Mouse (Mus musculus) midbrain, postnatal 0 days (tissue): ENCODE data around the gene Gm20388. TPM values are rescaled to one million over a fixed set of nuclear protein-coding genes. Genes with fewer than 3 reads are reported as not detected.
"Not testable (repeated sequence)": the region's sequence is repeated elsewhere in the genome, so short reads cannot be mapped to it uniquely, and the experiment has no call there.

Experiments
- ATAC-seq: fragments of 200-750 bp; cut with Nextera tagmentation; 2 replicates; pipeline ENCODE4 v1.8.0; 2017; ENCODE audit warnings: moderate number of reproducible peaks, mild to moderate bottlenecking, moderate TSS enrichment, moderate library complexity; ENCODE audit not compliant: low FRiP score
- DNase-seq: peaks from one replicate; pipeline ENCODE4 v3.0.0-alpha.2; 2015; ENCODE audit warnings: low spot score
- H3K27ac ChIP-seq: fragments of 300-500 bp; sonication (generic); 2 replicates; pipeline ENCODE4 v1.5.1; 2014; ENCODE audit warnings: low read depth, mild to moderate bottlenecking, low read length, mixed read lengths
- H3K27me3 ChIP-seq: fragments of 300-500 bp; sonication (generic); 2 replicates; pipeline ENCODE4 v1.6.1; 2014; ENCODE audit warnings: low read length, control low read depth, mixed read lengths; ENCODE audit not compliant: insufficient read depth
- H3K36me3 ChIP-seq: fragments of 300-500 bp; sonication (generic); 2 replicates; pipeline ENCODE4 v1.6.1; 2014; ENCODE audit warnings: low read length, control low read depth, mixed read lengths; ENCODE audit not compliant: insufficient read depth
- H3K4me1 ChIP-seq: fragments of 300-500 bp; sonication (generic); 2 replicates; pipeline ENCODE4 v1.6.1; 2014; ENCODE audit warnings: mild to moderate bottlenecking, control low read depth, antibody characterized with exemption, low read length, mixed read lengths; ENCODE audit not compliant: insufficient read depth
- H3K4me2 ChIP-seq: fragments of 300-500 bp; sonication (generic); 2 replicates; pipeline ENCODE4 v1.6.1; 2014; ENCODE audit warnings: low read depth, mild to moderate bottlenecking, low read length, mixed read lengths; ENCODE audit not compliant: poor library complexity, severe bottlenecking
- H3K4me3 ChIP-seq: fragments of 300-500 bp; sonication (generic); 2 replicates; pipeline ENCODE4 v1.5.1; 2014; ENCODE audit warnings: low read depth, mild to moderate bottlenecking, low read length, moderate library complexity
- H3K9ac ChIP-seq: fragments of 300-500 bp; sonication (generic); replicated peaks from 2 replicates; pipeline ENCODE4 v1.6.1; 2014; ENCODE audit warnings: mild to moderate bottlenecking, low read length, moderate library complexity, mixed read lengths; ENCODE audit not compliant: poor library complexity, severe bottlenecking
- H3K9me3 ChIP-seq: fragments of 300-500 bp; sonication (generic); 2 replicates; pipeline ENCODE4 v1.6.1; 2016; ENCODE audit warnings: low read length, control low read depth
- CTCF ChIP-seq: IDR thresholded peaks from 2 replicates; pipeline ENCODE4 v1.5.1; 2016; ENCODE audit warnings: antibody characterized with exemption, mild to moderate bottlenecking
- WGBS: fragments of 180-500 bp; shearing (Covaris S2); extraction: QIAGEN DNeasy Blood & Tissue Kit; methylation state at CpG from one replicate; pipeline ENCODE4 v1.1.7; 2014; 5-methylcytosine and 5-hydroxymethylcytosine counted together
- polyA plus RNA-seq: library from polyadenylated mRNA; unstranded; fragments of >200 nt; fragmentation: Nextera tagmentation; extraction: Ambion mirVana; gene quantifications from 2 replicates; pipeline ENCODE4 v1.2.1, GENCODE M21; 2015
- total RNA-seq: library from RNA; depleted of rRNA; stranded (reverse); fragments of >200 nt; gene quantifications from 2 replicates; pipeline ENCODE4 v1.2.3, GENCODE M21; 2014

Gm20388 gene
- total and polyA plus RNA-seq, 2 experiments from 2014 or later, result 74.2 TPM; not detected in 1

GRCm38 (mm10) chr8:123628968-123629755 lies 3718.5 kb downstream of the Gm20388 start:
- Histone ChIP-seq H3K4me2 (peak overlapping the region; percentile 49), H3K36me3 (no peaks in the 10 kb centered on the region), H3K4me3 (peak overlapping the region; percentile 24), H3K9me3 (no peaks in the 10 kb centered on the region), H3K27ac (no peak overlapping the region), H3K9ac (no peak overlapping the region), H3K4me1 (peaks cover 3% of the 10 kb centered on the region; the same call in 1 of the 2 replicates), H3K27me3 (peaks cover 14% of the 10 kb centered on the region)
- peak; percentile 96 for TF ChIP-seq CTCF
- peak; percentile 88 for DNase-seq
- no peak for ATAC-seq
- 9% methylated on average over 19 of the region's 19 CpGs for WGBS

GRCm38 (mm10) chr8:123630058-123630457 lies 3719.4 kb downstream of the Gm20388 start:
- peaks cover 3% of the 10 kb centered on the region; the same call in 1 of the 2 replicates for H3K4me1 ChIP-seq
- no peaks in the 10 kb centered on the region for H3K36me3 ChIP-seq
- no peak overlapping the region for H3K4me3 ChIP-seq
- no peak for TF ChIP-seq CTCF
- DNase-seq, result no peak
- H3K9me3 ChIP-seq, result no peaks in the 10 kb centered on the region
- H3K4me2 ChIP-seq, result 0 out of 2 replicates have a peak overlapping the region, but pooled peaks have one; percentile 39
- no peak overlapping the region for H3K9ac ChIP-seq
- WGBS, result 64% methylated on average over 10 of the region's 10 CpGs
- ATAC-seq, result no peak
- peaks cover 5% of the 10 kb centered on the region; the same call in 1 of the 2 replicates for H3K27me3 ChIP-seq
- H3K27ac ChIP-seq, result no peak overlapping the region

- no peak for ATAC-seq
- DNase-seq, result peak; percentile 41
- TF ChIP-seq CTCF, result no peak
These were observed 3720.2 kb downstream of the Gm20388 start for GRCm38 (mm10) chr8:123630841-123631251.

GRCm38 (mm10) chr8:123631746-123632145 lies 3721.1 kb downstream of the Gm20388 start:
- not testable (repeated sequence) for H3K4me2 ChIP-seq, H3K4me1 ChIP-seq, H3K9me3 ChIP-seq, H3K27ac ChIP-seq, H3K4me3 ChIP-seq, DNase-seq, H3K27me3 ChIP-seq, ATAC-seq, H3K9ac ChIP-seq, H3K36me3 ChIP-seq
- 72% methylated on average over 3 of the region's 3 CpGs for WGBS

More at GRCm38 (mm10) chr8:123630841-123631251, 3720.2 kb downstream of the Gm20388 start:
- Histone ChIP-seq H3K4me2 (peak overlapping the region; percentile 39; the same call in 1 of the 2 replicates), H3K27me3 (0 out of 2 replicates have a peak, but pooled peaks cover 3% of the 10 kb centered on the region), H3K27ac (no peak overlapping the region), H3K9me3 (no peaks in the 10 kb centered on the region), H3K4me3 (peak overlapping the region; percentile 18), H3K36me3 (no peaks in the 10 kb centered on the region), H3K4me1 (peaks cover 3% of the 10 kb centered on the region; the same call in 1 of the 2 replicates), H3K9ac (no peak overlapping the region)
- 36% methylated on average over 12 of the region's 12 CpGs for WGBS

- H3K27me3 ChIP-seq, result 0 out of 2 replicates have a peak, but pooled peaks cover 3% of the 10 kb centered on the region
- H3K4me3 ChIP-seq, result no peak overlapping the region
- no peak overlapping the region for H3K9ac ChIP-seq
- no peak for TF ChIP-seq CTCF
- H3K9me3 ChIP-seq, result no peaks in the 10 kb centered on the region
- ATAC-seq, result no peak
- no peak for DNase-seq
- no peak overlapping the region for H3K4me2 ChIP-seq
- H3K4me1 ChIP-seq, result peaks cover 3% of the 10 kb centered on the region; the same call in 1 of the 2 replicates
- 72% methylated on average over 4 of the region's 4 CpGs for WGBS
- H3K27ac ChIP-seq, result no peak overlapping the region
- no peaks in the 10 kb centered on the region for H3K36me3 ChIP-seq
These were observed 3721.6 kb downstream of the Gm20388 start for GRCm38 (mm10) chr8:123632257-123632656.

GRCm38 (mm10) chr8:123633801-123634200 lies 3723.2 kb downstream of the Gm20388 start:
- H3K27ac ChIP-seq, result no peak overlapping the region
- no peak for TF ChIP-seq CTCF
- no peak overlapping the region for H3K4me2 ChIP-seq
- 0 out of 2 replicates have a peak, but pooled peaks cover 3% of the 10 kb centered on the region for H3K27me3 ChIP-seq
- H3K36me3 ChIP-seq, result no peaks in the 10 kb centered on the region
- H3K9ac ChIP-seq, result no peak overlapping the region
- H3K9me3 ChIP-seq, result no peaks in the 10 kb centered on the region
- peaks cover 3% of the 10 kb centered on the region; the same call in 1 of the 2 replicates for H3K4me1 ChIP-seq
- H3K4me3 ChIP-seq, result no peak overlapping the region
- DNase-seq (no peak), ATAC-seq (no peak)
- 69% methylated on average over 7 of the region's 7 CpGs for WGBS
